Mouse (Mus musculus) hindbrain, postnatal 0 days (tissue): ENCODE results near the gene Spata45. TPM values are rescaled to one million over a fixed set of nuclear protein-coding genes. Genes with fewer than 3 reads are reported as not detected.
"Not testable (repeated sequence)": the region's sequence is repeated elsewhere in the genome, so short reads cannot be mapped to it uniquely, and the experiment has no call there.

ENCODE experiments used
- ATAC-seq: fragments of 200-750 bp; cut with Nextera tagmentation; 2 replicates; pipeline ENCODE4 v1.8.0; 2017; ENCODE audit warnings: mild to moderate bottlenecking, moderate TSS enrichment, moderate library complexity
- DNase-seq: peaks from one replicate; pipeline ENCODE4 v3.0.0-alpha.2; 2015; ENCODE audit warnings: low spot score
- H3K27ac ChIP-seq: fragments of 300-500 bp; sonication (generic); 2 replicates; pipeline ENCODE4 v1.5.1; 2014; ENCODE audit warnings: mild to moderate bottlenecking
- H3K27me3 ChIP-seq: fragments of 300-500 bp; sonication (generic); 2 replicates; pipeline ENCODE4 v1.6.1; 2014; ENCODE audit warnings: low read length, mixed read lengths; ENCODE audit not compliant: insufficient read depth
- H3K36me3 ChIP-seq: fragments of 300-500 bp; sonication (generic); 2 replicates; pipeline ENCODE4 v1.6.1; 2014; ENCODE audit warnings: low read length, mixed read lengths; ENCODE audit not compliant: insufficient read depth
- H3K4me1 ChIP-seq: fragments of 300-500 bp; sonication (generic); 2 replicates; pipeline ENCODE4 v1.6.1; 2014; ENCODE audit warnings: antibody characterized with exemption, low read length, mixed read lengths; ENCODE audit not compliant: insufficient read depth
- H3K4me2 ChIP-seq: fragments of 300-500 bp; sonication (generic); 2 replicates; pipeline ENCODE4 v1.6.1; 2014; ENCODE audit warnings: low read depth, mild to moderate bottlenecking, low read length, moderate library complexity, mixed read lengths
- H3K4me3 ChIP-seq: fragments of 300-500 bp; sonication (generic); 2 replicates; pipeline ENCODE4 v1.5.1; 2014; ENCODE audit warnings: low read length
- H3K9ac ChIP-seq: fragments of 300-500 bp; sonication (generic); replicated peaks from 2 replicates; pipeline ENCODE4 v1.6.1; 2014; ENCODE audit warnings: mild to moderate bottlenecking, low read length, moderate library complexity, mixed read lengths
- H3K9me3 ChIP-seq: fragments of 300-500 bp; sonication (generic); 2 replicates; pipeline ENCODE4 v1.6.1; 2016; ENCODE audit warnings: low read length, mixed read lengths
- CTCF ChIP-seq: IDR thresholded peaks from 2 replicates; pipeline ENCODE4 v1.5.1; 2016; ENCODE audit warnings: antibody characterized with exemption, control low read depth, low read depth
- WGBS: fragments of 180-500 bp; shearing (Covaris S2); extraction: QIAGEN DNeasy Blood & Tissue Kit; methylation state at CpG from one replicate; pipeline ENCODE4 v1.1.7; 2014; 5-methylcytosine and 5-hydroxymethylcytosine counted together
- polyA plus RNA-seq: library from polyadenylated mRNA; unstranded; fragments of >200 nt; fragmentation: Nextera tagmentation; extraction: Ambion mirVana; gene quantifications from 2 replicates; pipeline ENCODE4 v1.2.1, GENCODE M21; 2015
- total RNA-seq: library from RNA; depleted of rRNA; stranded (reverse); fragments of >200 nt; gene quantifications from 2 replicates; pipeline ENCODE4 v1.2.3, GENCODE M21; 2014

Gene Spata45
- total and polyA plus RNA-seq, 2 experiments from 2014 or later = not detected

DNA sequence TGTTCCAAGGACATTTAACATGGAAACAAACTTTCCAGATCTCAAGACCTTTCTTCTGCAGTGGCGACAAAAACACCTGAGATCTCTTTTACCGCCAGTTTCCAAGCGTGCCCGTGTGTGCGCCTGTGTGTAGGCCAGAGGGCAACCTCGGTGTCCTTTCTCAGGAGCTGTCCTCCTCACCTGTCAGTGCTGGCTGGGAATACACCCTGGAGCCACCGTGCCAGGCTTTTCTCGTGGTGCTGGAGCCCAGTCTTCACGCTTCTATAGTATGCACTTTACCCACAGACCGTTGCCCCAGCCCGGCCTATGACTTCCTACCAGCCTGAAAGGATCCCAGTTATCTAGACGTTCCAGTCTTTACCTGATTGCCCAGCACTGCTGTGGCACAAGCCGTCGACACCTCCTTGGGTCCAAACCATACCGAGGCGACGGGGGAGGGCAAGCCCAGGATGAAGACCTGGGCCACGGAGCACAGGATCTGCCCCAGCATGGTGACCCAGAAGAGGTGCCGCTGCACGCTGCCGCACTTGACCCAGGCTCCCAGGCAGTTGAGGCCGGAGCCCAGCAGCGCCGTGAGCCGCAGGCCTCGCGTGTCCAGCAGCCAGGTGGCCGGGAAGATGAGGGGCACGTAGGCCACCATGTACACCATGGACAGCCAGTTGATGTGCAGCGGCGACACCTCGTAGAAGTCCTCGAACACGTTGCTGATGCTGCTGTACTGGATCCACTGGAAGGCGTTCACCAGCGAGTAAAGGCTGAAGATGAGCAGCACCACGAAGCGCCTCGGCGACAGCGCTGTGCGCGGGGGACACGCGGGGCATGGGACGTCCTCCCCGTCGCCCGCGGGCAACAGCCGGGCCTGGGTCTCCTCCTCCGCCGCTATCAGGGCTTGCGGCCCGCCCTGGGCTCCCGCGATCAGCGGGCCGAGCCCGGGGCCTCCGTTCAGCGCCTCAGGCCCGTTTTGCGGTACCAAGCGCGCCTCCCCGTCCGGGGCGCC is 11.1 kb upstream of the Spata45 start:
- no peaks in the 10 kb centered on the region for H3K36me3 ChIP-seq
- H3K9me3 ChIP-seq = no peaks in the 10 kb centered on the region
- H3K27ac ChIP-seq = peak overlapping the region; percentile 80
- 1% methylated on average over 67 of the region's 69 CpGs for WGBS
- DNase-seq (no peak), ATAC-seq (no peak; the same call in 1 of the 2 replicates)
- H3K9ac ChIP-seq = peak overlapping the region; percentile 88
- TF ChIP-seq CTCF = no peak
- peak overlapping the region; percentile 71 for H3K4me3 ChIP-seq
- peak overlapping the region; percentile 96 for H3K4me2 ChIP-seq
- H3K27me3 ChIP-seq = no peaks in the 10 kb centered on the region
- H3K4me1 ChIP-seq = peaks cover 13% of the 10 kb centered on the region

DNA sequence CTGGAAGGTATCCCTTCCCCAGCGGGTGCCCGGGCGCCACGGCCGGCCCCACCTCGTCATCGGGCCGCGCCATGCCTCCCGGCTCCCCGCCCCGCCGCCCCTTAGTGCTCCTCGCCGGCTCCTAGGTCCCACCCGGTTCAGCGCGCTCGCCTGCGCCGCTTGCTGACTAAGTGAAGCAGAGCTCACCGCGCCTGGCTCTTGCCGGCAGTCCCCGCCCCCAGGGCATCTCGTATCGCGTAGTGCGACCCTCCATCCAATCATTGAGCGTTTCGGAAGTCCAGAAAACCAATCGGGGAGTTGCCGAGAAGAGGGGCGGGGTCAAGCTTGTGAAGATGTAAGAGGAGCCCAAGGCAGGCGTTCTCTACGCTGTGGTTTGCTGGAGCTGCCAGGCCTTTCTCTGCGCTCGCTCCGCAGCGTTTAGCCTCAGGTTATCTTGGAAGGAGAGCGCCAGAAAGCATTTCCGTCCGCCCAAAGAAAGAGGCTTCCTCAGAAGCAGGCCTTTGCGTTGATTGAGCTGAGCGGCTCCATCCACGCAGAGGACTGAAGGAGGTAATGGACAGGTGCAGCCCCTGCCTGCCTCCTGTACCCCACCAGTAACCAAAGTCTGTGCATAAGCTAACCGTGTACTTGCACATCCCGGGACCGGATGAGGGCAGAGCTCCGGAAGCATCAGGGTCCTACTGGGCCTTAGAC is 10.3 kb upstream of the Spata45 start, which contains the start of gene Flvcr1:
Gene Flvcr1 (minus strand): TSS at position 138 of the 693 bp plus-strand sequence.
- Histone ChIP-seq H3K4me2 (peak within 1 kb of the TSS; percentile 96), H3K9me3 (no peaks in the 10 kb centered on the region), H3K27ac (peak within 1 kb of the TSS; percentile 80), H3K36me3 (no peaks in the 10 kb centered on the region), H3K27me3 (no peaks in the 10 kb centered on the region), H3K4me1 (peaks cover 13% of the 10 kb centered on the region), H3K4me3 (peak within 1 kb of the TSS; percentile 71), H3K9ac (peak within 1 kb of the TSS; percentile 88)
- peak; percentile 100 for ATAC-seq
- peak; percentile 50 for TF ChIP-seq CTCF
- DNase-seq = peak; percentile 100
- WGBS = under 1% methylated on average over 49 of the region's 50 CpGs

DNA sequence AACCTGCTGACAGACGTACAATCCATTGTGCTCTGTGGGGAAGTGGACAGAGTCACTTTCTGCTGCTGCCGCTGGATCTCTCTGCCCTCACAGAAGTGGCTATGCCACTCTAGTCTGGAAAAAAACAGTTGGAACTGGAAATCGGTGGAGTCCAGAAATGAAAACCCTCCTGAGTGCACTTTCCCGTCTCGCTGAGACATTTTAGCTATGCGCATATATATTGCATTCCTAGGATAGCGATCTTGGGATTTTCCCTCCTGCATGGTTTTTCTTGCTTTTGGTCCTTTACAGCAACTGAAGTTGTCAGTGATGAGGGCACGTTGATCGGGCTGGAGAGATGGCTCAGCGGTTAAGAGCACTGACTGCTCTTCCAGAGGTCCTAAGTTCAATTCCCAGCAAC is 6.3 kb upstream of the Spata45 start:
- no peak overlapping the region for H3K4me2 ChIP-seq
- peaks cover 7% of the 10 kb centered on the region for H3K4me1 ChIP-seq
- H3K36me3 ChIP-seq = no peaks in the 10 kb centered on the region
- no peak overlapping the region for H3K27ac ChIP-seq
- H3K9me3 ChIP-seq = no peaks in the 10 kb centered on the region
- ATAC-seq = no peak
- no peak overlapping the region for H3K9ac ChIP-seq
- DNase-seq = no peak
- no peaks in the 10 kb centered on the region for H3K27me3 ChIP-seq
- H3K4me3 ChIP-seq = no peak overlapping the region
- 53% methylated on average over 10 of the region's 10 CpGs for WGBS
- no peak for TF ChIP-seq CTCF

- H3K4me1 ChIP-seq, H3K27ac ChIP-seq, H3K27me3 ChIP-seq, H3K4me2 ChIP-seq, H3K9ac ChIP-seq, H3K9me3 ChIP-seq, DNase-seq, H3K36me3 ChIP-seq, ATAC-seq, H3K4me3 ChIP-seq: not testable (repeated sequence)
- WGBS = 75% methylated on average over 6 of the region's 6 CpGs
These were observed 5.5 kb upstream of the Spata45 start for GRCm38 (mm10) chr1:191030922-191031425.

DNA sequence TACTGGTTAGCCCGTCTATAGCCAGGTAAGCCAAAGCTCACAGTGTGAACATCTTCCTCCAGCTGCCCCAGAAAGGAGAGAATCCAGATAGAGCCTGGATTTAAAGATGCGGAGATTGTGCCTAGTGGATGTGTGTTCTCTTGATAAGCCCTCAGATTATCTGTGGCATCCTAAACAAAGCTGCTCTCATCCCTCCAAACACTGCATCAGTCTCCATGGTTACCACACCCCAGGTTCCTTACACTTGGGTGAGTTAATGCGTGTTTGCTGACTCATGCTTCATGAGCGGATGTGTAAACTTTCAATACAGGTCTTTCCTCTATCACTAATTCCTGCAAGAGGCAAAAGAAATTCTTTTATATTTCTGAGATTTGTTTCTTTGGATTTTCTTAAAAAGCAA is 790 bp upstream of the Spata45 start:
- ATAC-seq (no peak), DNase-seq (peak; percentile 53)
- Histone ChIP-seq H3K4me3 (no peak overlapping the region), H3K9ac (no peak overlapping the region), H3K4me1 (no peaks in the 10 kb centered on the region), H3K4me2 (no peak overlapping the region), H3K27ac (no peak overlapping the region), H3K9me3 (no peaks in the 10 kb centered on the region), H3K36me3 (no peaks in the 10 kb centered on the region), H3K27me3 (no peaks in the 10 kb centered on the region)
- WGBS = 25% methylated on average over 4 of the region's 4 CpGs
- TF ChIP-seq CTCF = no peak

GRCm38 (mm10) chr1:191037999-191038398 is 1.6 kb downstream of the Spata45 start:
- no peak for TF ChIP-seq CTCF
- H3K9me3 ChIP-seq = no peaks in the 10 kb centered on the region
- H3K27me3 ChIP-seq = no peaks in the 10 kb centered on the region
- no peak overlapping the region for H3K4me3 ChIP-seq
- no peak for ATAC-seq
- DNase-seq = no peak
- 90% methylated on average over 4 of the region's 4 CpGs for WGBS
- no peak overlapping the region for H3K9ac ChIP-seq
- no peak overlapping the region for H3K27ac ChIP-seq
- no peaks in the 10 kb centered on the region for H3K4me1 ChIP-seq
- H3K4me2 ChIP-seq = no peak overlapping the region
- no peaks in the 10 kb centered on the region for H3K36me3 ChIP-seq
